Mouse (Mus musculus) frontal cortex, postnatal 36 days (tissue): ENCODE measurements at regions not wholly inside any gene's neighbourhood (a gene's known extent, or its start where the extent isn't known, plus 50 kb on each side); places are given as distances from the start of the nearest gene placed in this dataset.

Source experiments
- DNase-seq, 2 experiments: peaks; one replicate each; pipeline ENCODE4 v3.0.0; 2022; ENCODE audit warnings: low spot score in 2 of 2

GRCm38 (mm10) chr12:52400099-52400498, 103.7 kb upstream of the Arhgap5 start:
- no peak for DNase-seq

GRCm38 (mm10) chr12:52402711-52403110, 101.1 kb upstream of the Arhgap5 start:
- DNase-seq, result no peak

GRCm38 (mm10) chr12:52406386-52406785, 97.4 kb upstream of the Arhgap5 start:
- no peak for DNase-seq

GRCm38 (mm10) chr12:52408307-52408895, 95.4 kb upstream of the Arhgap5 start:
- DNase-seq, result no peak

- DNase-seq, result no peak
Observed at GRCm38 (mm10) chr12:52409221-52409620, 94.6 kb upstream of the Arhgap5 start.

- DNase-seq, result no peak
Observed at GRCm38 (mm10) chr12:52412172-52412571, 91.6 kb upstream of the Arhgap5 start.

- DNase-seq, result no peak
Observed at GRCm38 (mm10) chr12:52413046-52413473, 90.7 kb upstream of the Arhgap5 start.

- DNase-seq, result no peak
Observed at GRCm38 (mm10) chr12:52422729-52423128, 81.0 kb upstream of the Arhgap5 start.

GRCm38 (mm10) chr12:52424336-52425034, 79.3 kb upstream of the Arhgap5 start:
- DNase-seq, result no peak

- DNase-seq, result no peak
Observed at GRCm38 (mm10) chr12:52429935-52430334, 73.8 kb upstream of the Arhgap5 start.

GRCm38 (mm10) chr12:52431933-52432332, 71.8 kb upstream of the Arhgap5 start:
- DNase-seq, result no peak

GRCm38 (mm10) chr12:52434021-52434420, 69.8 kb upstream of the Arhgap5 start:
- DNase-seq, result peak in 1 of 2 experiments; percentile 24

GRCm38 (mm10) chr12:52435321-52435720, 68.5 kb upstream of the Arhgap5 start:
- no peak for DNase-seq

GRCm38 (mm10) chr12:52435795-52436211, 68.0 kb upstream of the Arhgap5 start:
- DNase-seq, result no peak

GRCm38 (mm10) chr12:52436941-52437340, 66.8 kb upstream of the Arhgap5 start:
- DNase-seq, result no peak

- no peak for DNase-seq
Observed at GRCm38 (mm10) chr12:52439241-52439640, 64.5 kb upstream of the Arhgap5 start.

- DNase-seq, result no peak
Observed at GRCm38 (mm10) chr12:52440868-52441365, 62.9 kb upstream of the Arhgap5 start.

GRCm38 (mm10) chr12:52442337-52442736, 61.4 kb upstream of the Arhgap5 start:
- DNase-seq, result no peak

- no peak for DNase-seq
Observed at GRCm38 (mm10) chr12:52445731-52446130, 58.0 kb upstream of the Arhgap5 start.

- DNase-seq, result no peak
Observed at GRCm38 (mm10) chr12:52446501-52446900, 57.3 kb upstream of the Arhgap5 start.

- no peak for DNase-seq
Observed at GRCm38 (mm10) chr12:52447482-52447881, 56.3 kb upstream of the Arhgap5 start.

- DNase-seq, result no peak
Observed at GRCm38 (mm10) chr12:52448218-52448617, 55.6 kb upstream of the Arhgap5 start.

GRCm38 (mm10) chr12:52453890-52454289, 49.9 kb upstream of the Arhgap5 start:
- DNase-seq, result no peak
